Mouse (Mus musculus): ENCODE measurements at regions not wholly inside any gene's neighbourhood (a gene's known extent, or its start where the extent isn't known, plus 50 kb on each side); places are given as distances from the start of the nearest gene placed in this dataset. TPM values are rescaled to one million over a fixed set of nuclear protein-coding genes. Genes with fewer than 3 reads are reported as not detected.

DNA sequence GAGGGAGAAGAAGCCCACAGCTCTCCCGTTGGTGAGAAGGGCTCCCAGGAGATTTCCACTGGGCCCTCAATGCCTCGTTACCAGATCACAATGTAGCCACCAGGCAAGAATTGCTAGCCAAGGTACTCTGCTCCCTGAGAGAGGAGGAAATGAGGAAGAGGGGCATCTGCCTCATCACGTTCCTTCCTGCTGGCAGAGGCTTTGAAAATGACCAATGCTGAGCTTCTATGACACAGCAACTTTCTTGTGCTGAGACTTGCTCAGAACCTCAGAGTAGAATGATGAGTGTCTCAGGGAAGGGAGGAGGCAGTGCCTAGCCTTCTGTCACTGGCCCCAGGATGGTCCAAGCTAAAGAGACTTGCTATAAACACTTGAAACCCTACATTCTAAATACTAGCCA is 78.7 kb upstream of the Hsd17b12 start:
- peaks cover 72% of the 10 kb centered on the region for H3K27me3 ChIP-seq
- H3K9ac ChIP-seq = no peak overlapping the region
- H3K27ac ChIP-seq = no peak overlapping the region
- H3K36me3 ChIP-seq = no peaks in the 10 kb centered on the region
- H3K9me3 ChIP-seq = no peaks in the 10 kb centered on the region
- ATAC-seq (ENCODE audit: low FRiP score, low read depth) = no peak
- H3K4me1 ChIP-seq = peaks cover 10% of the 10 kb centered on the region; the same call in 1 of the 2 replicates
- no peak overlapping the region for H3K4me2 ChIP-seq (replicated peaks)
- no peak overlapping the region for H3K4me3 ChIP-seq
- WGBS = 36% methylated on average over 3 of the region's 3 CpGs

DNA sequence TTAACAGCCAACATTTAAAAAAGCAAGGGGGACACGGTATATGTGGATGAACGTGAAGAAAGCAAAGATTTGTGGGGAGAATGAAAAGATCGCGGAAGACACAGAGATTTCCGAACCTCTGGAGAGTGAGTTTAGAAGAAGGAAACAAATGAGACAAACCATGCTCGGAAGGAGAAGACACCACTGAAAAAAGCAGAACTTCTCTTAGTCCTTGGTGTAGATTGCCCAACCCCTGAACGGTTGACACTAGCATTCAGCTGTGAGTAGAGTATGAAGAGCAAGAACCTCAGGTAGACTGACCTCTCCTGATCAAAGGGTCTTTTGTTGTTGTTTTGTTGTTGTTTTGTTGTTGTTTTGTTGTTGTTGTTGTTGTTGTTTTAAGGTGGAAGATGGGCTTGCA is 75.8 kb upstream of the Hsd17b12 start:
- no peak overlapping the region for H3K27ac ChIP-seq
- no peaks in the 10 kb centered on the region for H3K36me3 ChIP-seq
- peaks cover 46% of the 10 kb centered on the region for H3K27me3 ChIP-seq
- no peak overlapping the region for H3K9ac ChIP-seq
- no peak overlapping the region for H3K4me3 ChIP-seq
- WGBS = 87% methylated on average over 7 of the region's 7 CpGs
- no peak for ATAC-seq (ENCODE audit: low FRiP score, low read depth)
- H3K4me1 ChIP-seq = no peaks in the 10 kb centered on the region
- H3K4me2 ChIP-seq (replicated peaks) = no peak overlapping the region
- H3K9me3 ChIP-seq = no peaks in the 10 kb centered on the region

DNA sequence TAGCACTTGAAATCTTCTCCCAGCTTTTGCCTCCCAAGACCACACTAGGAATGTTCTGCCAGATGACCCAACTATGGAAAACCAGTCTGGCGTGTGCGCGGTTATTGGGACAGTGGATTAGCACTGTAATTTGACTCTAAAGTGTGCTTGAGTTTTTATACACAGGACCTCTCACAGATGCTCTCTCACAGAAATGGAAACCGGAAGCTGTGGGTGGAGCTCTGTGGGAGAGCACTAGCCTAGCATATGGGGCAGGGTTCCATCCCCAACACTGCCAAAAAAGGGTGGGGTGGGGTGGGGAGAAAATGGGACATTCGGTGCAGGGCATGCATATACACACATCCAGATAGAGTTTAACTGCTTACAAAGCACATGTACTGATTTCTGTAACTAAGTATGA is 61.7 kb upstream of the Hsd17b12 start:
- Histone ChIP-seq H3K4me3 (no peak overlapping the region), H3K9me3 (no peaks in the 10 kb centered on the region), H3K4me2 (replicated peaks) (no peak overlapping the region), H3K36me3 (no peaks in the 10 kb centered on the region), H3K9ac (no peak overlapping the region), H3K27me3 (no peaks in the 10 kb centered on the region; the same call in 1 of the 2 replicates), H3K4me1 (no peaks in the 10 kb centered on the region), H3K27ac (no peak overlapping the region)
- WGBS = 30% methylated on average over 5 of the region's 5 CpGs
- ATAC-seq (ENCODE audit: low FRiP score, low read depth) = no peak

DNA sequence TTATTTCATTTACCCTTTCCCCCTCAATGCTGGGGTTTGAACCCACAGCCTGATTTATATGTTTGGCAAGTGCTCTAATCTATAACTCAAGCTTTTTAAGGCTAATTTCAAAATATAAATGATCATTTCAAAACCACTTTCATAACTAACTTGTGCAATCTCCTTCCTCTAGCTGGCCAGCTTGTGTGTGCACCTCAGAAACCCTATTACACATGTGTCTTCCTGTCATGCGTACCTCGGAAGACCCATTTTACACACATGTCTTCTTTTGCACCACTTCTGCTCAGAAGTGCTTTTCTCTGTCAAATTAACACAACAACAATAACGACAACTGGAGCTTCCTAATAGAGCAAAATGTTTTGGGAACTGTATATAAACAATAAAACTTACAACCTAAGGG is 59.7 kb upstream of the Hsd17b12 start:
- WGBS = 85% methylated on average over 3 of the region's 3 CpGs
- H3K9ac ChIP-seq = no peak overlapping the region
- H3K27ac ChIP-seq = no peak overlapping the region
- no peak for ATAC-seq (ENCODE audit: low FRiP score, low read depth)
- H3K9me3 ChIP-seq = no peaks in the 10 kb centered on the region
- no peak overlapping the region for H3K4me2 ChIP-seq (replicated peaks)
- no peaks in the 10 kb centered on the region for H3K4me1 ChIP-seq
- H3K36me3 ChIP-seq = no peaks in the 10 kb centered on the region
- no peak overlapping the region for H3K4me3 ChIP-seq
- H3K27me3 ChIP-seq = no peaks in the 10 kb centered on the region; the same call in 1 of the 2 replicates

DNA sequence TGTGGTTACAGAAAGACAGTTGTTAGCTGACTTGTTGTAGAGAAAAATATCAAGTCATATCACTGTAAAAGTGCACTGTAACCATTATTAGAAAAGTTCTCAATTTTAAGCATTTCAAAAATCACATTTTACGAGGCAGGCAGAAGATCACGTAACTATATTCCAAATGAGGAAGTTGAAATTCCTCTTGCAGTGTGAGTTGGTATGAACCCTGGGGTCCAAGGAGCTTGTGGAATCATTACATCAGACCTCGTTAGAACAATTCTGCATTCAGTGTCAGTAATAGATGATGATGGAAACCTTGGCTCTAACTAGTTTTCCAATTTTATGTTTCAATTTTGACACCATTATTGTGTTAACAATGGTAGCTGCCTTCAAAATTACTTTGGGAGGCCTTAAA is 57.7 kb upstream of the Hsd17b12 start:
- no peak for ATAC-seq (ENCODE audit: low FRiP score, low read depth)
- H3K27me3 ChIP-seq = no peaks in the 10 kb centered on the region; the same call in 1 of the 2 replicates
- no peaks in the 10 kb centered on the region for H3K9me3 ChIP-seq
- H3K4me3 ChIP-seq = no peak overlapping the region
- no peak overlapping the region for H3K9ac ChIP-seq
- H3K27ac ChIP-seq = no peak overlapping the region
- WGBS = 71% methylated on average over 3 of the region's 3 CpGs
- H3K4me2 ChIP-seq (replicated peaks) = no peak overlapping the region
- H3K4me1 ChIP-seq = no peaks in the 10 kb centered on the region
- no peaks in the 10 kb centered on the region for H3K36me3 ChIP-seq

MicroRNAs in the stretch of these regions (microRNA counts, 519-probe panel; counts per million panel counts)
- microRNA mmu-miR-129-3p = 1,070 counts per million, percentile 7 among the panel's probes with 10 or more counts
- 1,148 counts per million, percentile 8 among the panel's probes with 10 or more counts for microRNA mmu-miR-129-5p

Small RNA genes in the stretch of these regions (microRNA-seq; reads per million reads assigned to microRNA genes)
- gene Mir129-2 (not detected), gene Mir129b (not detected)
